Mouse (Mus musculus) forebrain, embryonic 16.5 days (tissue): ENCODE data around the gene 1190005I06Rik. TPM values are rescaled to one million over a fixed set of nuclear protein-coding genes. Genes with fewer than 3 reads are reported as not detected.

Experiments used
- ATAC-seq: fragments of 200-750 bp; cut with Nextera tagmentation; 2 replicates; pipeline ENCODE4 v1.8.0; 2017; ENCODE audit warnings: mild to moderate bottlenecking, moderate library complexity
- H3K27ac ChIP-seq: fragments of 300-500 bp; sonication (generic); 2 replicates; pipeline ENCODE4 v1.5.1; 2014; ENCODE audit warnings: low read length, control low read depth
- H3K27me3 ChIP-seq: fragments of 300-500 bp; sonication (generic); replicated peaks from 2 replicates; pipeline ENCODE4 v1.6.1; 2014; ENCODE audit warnings: low read length; ENCODE audit not compliant: control insufficient read depth, insufficient read depth
- H3K36me3 ChIP-seq: fragments of 300-500 bp; sonication (generic); 2 replicates; pipeline ENCODE4 v1.6.1; 2014; ENCODE audit not compliant: control insufficient read depth, insufficient read depth
- H3K4me1 ChIP-seq: fragments of 300-500 bp; sonication (generic); replicated peaks from 2 replicates; pipeline ENCODE4 v1.6.1; 2014; ENCODE audit warnings: low read length; ENCODE audit not compliant: control insufficient read depth, insufficient read depth
- H3K4me2 ChIP-seq: fragments of 300-500 bp; sonication (generic); 2 replicates; pipeline ENCODE4 v1.6.1; 2014; ENCODE audit warnings: mild to moderate bottlenecking, low read length, control low read depth
- H3K4me3 ChIP-seq: fragments of 300-500 bp; sonication (generic); replicated peaks from 2 replicates; pipeline ENCODE4 v1.5.1; 2014; ENCODE audit warnings: mild to moderate bottlenecking, low read length, control low read depth
- H3K9ac ChIP-seq: fragments of 300-500 bp; sonication (generic); replicated peaks from 2 replicates; pipeline ENCODE4 v1.6.1; 2014; ENCODE audit warnings: low read depth, low read length, control low read depth
- H3K9me3 ChIP-seq: fragments of 300-500 bp; sonication (generic); 2 replicates; pipeline ENCODE4 v1.6.1; 2016; ENCODE audit warnings: low read length; ENCODE audit not compliant: control insufficient read depth
- WGBS: fragments of 180-500 bp; shearing (Covaris S2); extraction: QIAGEN DNeasy Blood & Tissue Kit; methylation state at CpG from one replicate; pipeline ENCODE4 v1.1.7; 2014; 5-methylcytosine and 5-hydroxymethylcytosine counted together
- polyA plus RNA-seq: library from polyadenylated mRNA; unstranded; fragments of >200 nt; fragmentation: Nextera tagmentation; extraction: Ambion mirVana; gene quantifications from 2 replicates; pipeline ENCODE4 v1.2.1, GENCODE M21; 2015

The 1190005I06Rik gene
- polyA plus RNA-seq, 1 experiment from 2014 or later: 11.0 TPM

- H3K27me3 ChIP-seq: no peaks in the 10 kb centered on the region
- no peak overlapping the region for H3K4me2 ChIP-seq
- peaks cover 30% of the 10 kb centered on the region for H3K4me1 ChIP-seq
- ATAC-seq: no peak
- no peak overlapping the region for H3K4me3 ChIP-seq
- H3K9ac ChIP-seq: no peak overlapping the region
- H3K9me3 ChIP-seq: no peaks in the 10 kb centered on the region
- WGBS: 88% methylated on average over 5 of the region's 5 CpGs
- no peak overlapping the region for H3K27ac ChIP-seq
- H3K36me3 ChIP-seq: no peaks in the 10 kb centered on the region
Observed at GRCm38 (mm10) chr8:120594571-120594970, 52.9 kb downstream of the 1190005I06Rik start.

GRCm38 (mm10) chr8:120591587-120592292, 55.7 kb downstream of the 1190005I06Rik start:
- no peaks in the 10 kb centered on the region for H3K36me3 ChIP-seq
- H3K4me2 ChIP-seq: no peak overlapping the region
- no peaks in the 10 kb centered on the region for H3K27me3 ChIP-seq
- no peak overlapping the region for H3K4me3 ChIP-seq
- 52% methylated on average over 10 of the region's 10 CpGs for WGBS
- peaks cover 24% of the 10 kb centered on the region for H3K4me1 ChIP-seq
- no peaks in the 10 kb centered on the region for H3K9me3 ChIP-seq
- peak overlapping the region; percentile 82 for H3K27ac ChIP-seq
- no peak overlapping the region for H3K9ac ChIP-seq
- no peak for ATAC-seq

GRCm38 (mm10) chr8:120589921-120590320, 57.5 kb downstream of the 1190005I06Rik start:
- Histone ChIP-seq H3K4me2 (peak overlapping the region; percentile 96), H3K9me3 (no peaks in the 10 kb centered on the region), H3K36me3 (no peaks in the 10 kb centered on the region), H3K4me3 (peak overlapping the region; percentile 64; the same call in 1 of the 2 replicates), H3K4me1 (peaks cover 24% of the 10 kb centered on the region), H3K27ac (no peak overlapping the region), H3K9ac (no peak overlapping the region), H3K27me3 (no peaks in the 10 kb centered on the region)
- ATAC-seq: no peak
- WGBS: 65% methylated on average over 2 of the region's 2 CpGs

DNA sequence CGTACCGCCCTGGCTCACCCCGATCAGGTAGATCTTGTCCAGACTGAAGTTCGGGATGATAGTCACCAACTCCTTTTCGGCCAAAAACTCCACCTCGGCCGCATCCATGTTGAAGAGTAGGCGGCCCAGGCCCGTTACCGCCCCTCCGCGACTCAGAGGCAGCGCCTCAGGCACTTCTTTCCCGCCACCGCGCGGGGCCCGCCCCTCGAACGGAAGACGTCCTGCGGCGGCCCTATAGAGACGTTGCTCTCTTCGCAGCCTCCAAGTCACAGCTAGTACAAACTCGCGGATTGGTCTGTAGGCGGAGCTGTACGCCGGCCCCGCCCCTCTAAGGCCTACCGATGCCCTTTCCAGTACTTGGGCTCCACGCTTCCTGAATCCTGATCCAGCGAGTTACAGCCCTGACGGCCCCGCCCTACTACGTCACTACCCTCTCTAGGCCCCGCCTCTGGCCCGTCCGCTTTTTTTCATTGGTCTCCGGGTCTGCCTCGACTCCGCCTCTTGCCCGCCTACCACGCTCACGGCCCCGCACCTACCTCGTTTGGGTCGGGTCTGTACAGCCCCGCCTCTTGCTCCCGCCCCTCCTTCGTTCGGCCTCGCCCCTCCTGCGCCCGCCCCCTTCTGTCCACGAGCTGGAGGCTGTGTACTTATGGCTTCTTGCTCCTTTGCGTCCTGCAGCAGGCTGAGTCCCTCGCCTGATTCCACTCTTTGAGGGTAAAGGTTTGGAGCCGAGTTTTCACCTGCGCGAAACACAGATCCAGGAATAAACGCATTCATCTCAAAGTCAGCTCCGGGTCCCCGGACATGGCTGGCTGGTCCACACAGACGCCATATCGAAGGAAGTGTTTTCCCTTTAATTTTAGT, 58.3 kb downstream of the 1190005I06Rik start, which contains the start of gene Gins2:
TSS of gene Gins2 (minus strand) at position 397 of the 864 bp plus-strand sequence.
- ATAC-seq: peak; percentile 98
- under 1% methylated on average over 67 of the region's 67 CpGs for WGBS
- peak within 1 kb of the TSS; percentile 49 for H3K27ac ChIP-seq

DNA sequence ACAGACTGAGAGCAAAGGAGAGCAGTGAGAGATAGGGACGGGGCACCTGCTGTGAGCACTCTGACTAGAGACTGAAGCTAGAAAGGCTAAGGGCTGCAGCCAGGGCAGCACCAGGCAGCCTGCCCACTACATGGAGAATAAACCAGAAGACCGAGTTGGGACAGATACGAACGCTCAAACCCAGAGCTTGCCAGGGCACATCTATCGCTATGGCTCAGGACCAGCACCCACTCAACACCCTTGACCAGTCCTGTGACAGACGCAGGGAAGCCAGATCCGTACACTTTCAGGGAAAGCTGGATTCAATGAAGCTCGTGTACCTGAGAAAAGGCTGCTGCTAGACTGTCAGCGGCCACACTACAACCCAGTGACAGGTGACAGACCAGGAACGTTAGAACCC, 61.9 kb downstream of the 1190005I06Rik start:
- Histone ChIP-seq H3K9me3 (no peaks in the 10 kb centered on the region), H3K4me3 (no peak overlapping the region), H3K36me3 (no peaks in the 10 kb centered on the region), H3K27me3 (no peaks in the 10 kb centered on the region), H3K4me2 (no peak overlapping the region), H3K27ac (no peak overlapping the region), H3K4me1 (peaks cover 14% of the 10 kb centered on the region), H3K9ac (no peak overlapping the region)
- WGBS: 91% methylated on average over 10 of the region's 10 CpGs
- no peak for ATAC-seq

More for the DNA sequence above, 58.3 kb downstream of the 1190005I06Rik start, which contains the start of gene Gins2:
- Histone ChIP-seq H3K4me1 (peaks cover 24% of the 10 kb centered on the region), H3K4me3 (peak within 1 kb of the TSS; percentile 64), H3K9me3 (no peaks in the 10 kb centered on the region), H3K27me3 (no peaks in the 10 kb centered on the region), H3K9ac (peak within 1 kb of the TSS; percentile 66), H3K36me3 (no peaks in the 10 kb centered on the region), H3K4me2 (peak within 1 kb of the TSS; percentile 96)

DNA sequence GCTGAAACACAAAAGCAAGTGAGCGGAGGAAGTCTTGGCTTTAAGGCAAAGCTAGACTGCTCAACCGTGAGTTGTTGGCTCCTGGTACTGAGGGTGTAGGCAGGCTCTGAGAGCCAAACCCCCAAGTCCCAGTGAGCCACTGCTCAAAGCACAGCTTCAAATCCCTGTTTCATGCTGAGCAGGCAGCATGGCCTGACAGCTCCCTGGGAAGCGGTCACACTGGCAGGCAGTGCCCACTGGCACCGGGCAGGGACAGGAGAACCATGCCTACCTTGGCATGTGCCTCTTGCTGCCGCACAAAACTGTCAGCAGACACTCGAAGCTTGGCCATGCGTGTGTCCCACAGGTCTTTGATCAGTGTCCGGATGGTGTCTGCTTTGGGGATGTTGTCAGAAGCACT, 65.6 kb downstream of the 1190005I06Rik start:
- H3K4me2 ChIP-seq: no peak overlapping the region
- no peak overlapping the region for H3K27ac ChIP-seq
- no peak overlapping the region for H3K9ac ChIP-seq
- no peaks in the 10 kb centered on the region for H3K9me3 ChIP-seq
- peaks cover 19% of the 10 kb centered on the region; the same call in 1 of the 2 replicates for H3K36me3 ChIP-seq
- no peaks in the 10 kb centered on the region for H3K27me3 ChIP-seq
- no peak overlapping the region for H3K4me3 ChIP-seq
- no peak for ATAC-seq
- H3K4me1 ChIP-seq: 0 out of 2 replicates have a peak, but pooled peaks cover 2% of the 10 kb centered on the region
- 87% methylated on average over 8 of the region's 8 CpGs for WGBS

DNA sequence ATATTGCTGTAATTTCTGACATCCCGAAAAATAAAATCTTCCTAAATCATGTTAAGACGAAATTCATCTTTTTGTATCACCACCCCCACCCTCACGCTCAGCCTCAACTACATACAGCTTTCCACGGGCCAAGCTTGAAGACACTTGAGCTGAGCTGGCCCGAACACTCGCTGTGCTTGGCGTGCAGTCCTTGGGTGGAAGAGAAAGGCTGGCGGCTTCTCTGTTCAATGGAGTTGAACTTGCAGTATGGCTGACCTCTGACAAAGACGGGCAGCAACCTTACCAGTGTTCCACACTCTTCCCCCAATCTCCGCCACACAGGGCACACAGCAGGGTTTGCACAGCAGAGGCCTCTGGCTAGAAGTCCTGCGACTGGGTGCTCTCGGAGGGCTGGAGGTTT, 66.1 kb downstream of the 1190005I06Rik start:
- Histone ChIP-seq H3K4me3 (no peak overlapping the region), H3K4me1 (0 out of 2 replicates have a peak, but pooled peaks cover 2% of the 10 kb centered on the region), H3K36me3 (peaks cover 24% of the 10 kb centered on the region; the same call in 1 of the 2 replicates), H3K27ac (no peak overlapping the region), H3K9ac (no peak overlapping the region), H3K27me3 (no peaks in the 10 kb centered on the region), H3K9me3 (no peaks in the 10 kb centered on the region), H3K4me2 (no peak overlapping the region)
- 85% methylated on average over 12 of the region's 12 CpGs for WGBS
- no peak for ATAC-seq

DNA sequence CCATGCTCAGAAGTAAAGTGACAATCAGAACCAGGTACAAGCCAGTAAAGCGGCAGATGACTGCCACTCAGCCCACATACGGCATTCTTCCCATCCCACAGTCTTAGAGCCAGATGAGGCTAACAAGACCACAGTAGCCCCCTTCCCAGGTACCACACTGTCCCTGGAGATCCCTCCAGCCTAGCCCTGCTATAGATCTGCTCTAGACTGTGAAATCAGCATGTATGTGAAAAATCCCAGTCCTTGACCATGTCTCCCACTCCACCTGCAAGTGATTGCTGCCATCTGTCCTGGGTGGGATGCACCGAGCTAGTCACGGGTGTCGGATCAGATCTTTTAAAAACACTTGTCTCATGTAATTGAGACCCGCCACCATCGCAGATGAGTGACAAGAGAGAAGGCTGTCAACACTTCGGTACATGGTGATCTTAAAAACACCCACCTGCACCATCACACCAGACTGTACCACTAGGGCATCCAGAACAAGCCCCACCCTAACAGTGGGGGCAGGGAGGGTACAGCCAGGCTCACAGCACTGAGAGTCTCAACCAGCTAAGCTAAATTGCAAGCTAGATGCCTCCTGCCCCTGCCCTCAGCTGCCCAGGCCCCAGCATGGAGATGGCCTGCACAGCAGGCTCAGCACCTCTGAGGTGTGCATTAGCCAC, 67.0 kb downstream of the 1190005I06Rik start:
- Histone ChIP-seq H3K4me3 (no peak overlapping the region), H3K4me1 (0 out of 2 replicates have a peak, but pooled peaks cover 2% of the 10 kb centered on the region), H3K9me3 (no peaks in the 10 kb centered on the region), H3K27ac (no peak overlapping the region), H3K27me3 (no peaks in the 10 kb centered on the region), H3K36me3 (peaks cover 30% of the 10 kb centered on the region; the same call in 1 of the 2 replicates), H3K4me2 (no peak overlapping the region), H3K9ac (no peak overlapping the region)
- whole genome bisulfite sequencing: 76% methylated on average over 8 of the region's 8 CpGs
- ATAC-seq: no peak

DNA sequence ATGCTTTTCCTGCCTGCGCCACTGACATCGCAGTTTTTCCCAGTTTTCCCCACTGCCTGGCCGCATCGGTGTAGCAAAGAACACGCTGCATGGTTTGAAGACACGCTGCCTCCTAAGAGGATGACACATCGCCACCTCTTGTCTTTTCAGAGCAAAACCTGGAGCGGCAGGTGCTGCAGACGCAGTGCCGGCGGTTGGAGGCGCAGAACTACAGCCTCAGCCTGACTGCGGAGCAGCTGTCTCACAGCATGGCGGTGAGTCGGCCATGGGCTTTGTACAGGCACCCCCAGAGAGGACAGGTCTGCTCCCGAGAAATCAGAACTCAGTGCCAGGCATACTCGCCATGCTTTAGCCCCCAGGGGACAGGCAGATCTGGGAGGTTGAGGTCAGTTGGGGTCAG, 69.6 kb downstream of the 1190005I06Rik start:
- Histone ChIP-seq H3K9me3 (no peaks in the 10 kb centered on the region), H3K36me3 (peaks cover 54% of the 10 kb centered on the region), H3K4me2 (no peak overlapping the region), H3K4me3 (no peak overlapping the region), H3K4me1 (0 out of 2 replicates have a peak, but pooled peaks cover 2% of the 10 kb centered on the region), H3K27me3 (no peaks in the 10 kb centered on the region), H3K27ac (no peak overlapping the region), H3K9ac (no peak overlapping the region)
- 86% methylated on average over 17 of the region's 17 CpGs for WGBS
- no peak for ATAC-seq
